Mouse (Mus musculus) bone marrow, adult 2 months (tissue): ENCODE results near the gene Ilvbl.
A peak's percentile ranks its signal among the peaks of the same experiment; 100 is the strongest.

Experiments
- CTCF ChIP-seq: fragments of 200-500 bp; IDR thresholded peaks from 2 replicates; pipeline ENCODE4 v1.5.1; 2011; ENCODE audit warnings: low read length, control low read depth; ENCODE audit not compliant: control insufficient read depth, insufficient read depth
- POLR2A ChIP-seq: fragments of 200-500 bp; IDR thresholded peaks from 2 replicates; pipeline ENCODE4 v1.6.1; 2011; ENCODE audit warnings: low read depth, mild to moderate bottlenecking, control low read depth, low read length, borderline replicate concordance; ENCODE audit not compliant: control insufficient read depth

- no peak for TF ChIP-seq CTCF
- peak; percentile 16; the same call in 1 of the 2 replicates for TF ChIP-seq POLR2A
Observed at GRCm38 (mm10) chr10:78574250-78575104, at the start of gene Ilvbl.
